Mouse (Mus musculus): ENCODE data around the gene Slc44a4. TPM values are rescaled to one million over a fixed set of nuclear protein-coding genes. Genes with fewer than 3 reads are reported as not detected.
A peak's percentile ranks its signal among the peaks of the same experiment; 100 is the strongest.
"Not testable (repeated sequence)": the region's sequence is repeated elsewhere in the genome, so short reads cannot be mapped to it uniquely, and the experiment has no call there.

Slc44a4 gene
- polyA plus RNA-seq, 1 experiment, result 0.59 TPM

GRCm38 (mm10) chr17:34956340-34956739, 42.1 kb downstream of the Slc44a4 start:
- no peaks in the 10 kb centered on the region for H3K36me3 ChIP-seq (ENCODE audit: control insufficient read depth, insufficient read depth, low read length)
- H3K27me3 ChIP-seq (ENCODE audit: control insufficient read depth, insufficient read depth, low read length), result no peaks in the 10 kb centered on the region; the same call in none of the 2 replicates
- WGBS, result 24% methylated on average over 1 of the region's 1 CpGs
- H3K4me1 ChIP-seq (replicated peaks; ENCODE audit: control insufficient read depth, insufficient read depth, low read length), result peaks cover 8% of the 10 kb centered on the region
- no peak for TF ChIP-seq POLR2A (IDR thresholded peaks at IDR 0.05; ENCODE audit: control insufficient read depth, extremely low read depth, insufficient read depth, low read length, poor library complexity)
- no peak for TF ChIP-seq CTCF (IDR thresholded peaks at IDR 0.05; ENCODE audit: borderline replicate concordance, control insufficient read depth, extremely low read depth, insufficient read depth, low read length, poor library complexity)
- no peak overlapping the region for H3K27ac ChIP-seq (ENCODE audit: control insufficient read depth, insufficient read depth, low read length)
- H3K4me3 ChIP-seq (ENCODE audit: control insufficient read depth, insufficient read depth, low read length), result no peak overlapping the region
- DNase-seq, result no peak

GRCm38 (mm10) chr17:34957291-34957690, 43.0 kb downstream of the Slc44a4 start:
- WGBS, result 18% methylated on average over 38 of the region's 40 CpGs
- H3K27me3 ChIP-seq (ENCODE audit: control insufficient read depth, insufficient read depth, low read length); H3K36me3 ChIP-seq (ENCODE audit: control insufficient read depth, insufficient read depth, low read length); H3K4me1 ChIP-seq (replicated peaks; ENCODE audit: control insufficient read depth, insufficient read depth, low read length); H3K4me3 ChIP-seq (ENCODE audit: control insufficient read depth, insufficient read depth, low read length); H3K27ac ChIP-seq (ENCODE audit: control insufficient read depth, insufficient read depth, low read length); DNase-seq: not testable (repeated sequence)

GRCm38 (mm10) chr17:34957966-34958365, 43.7 kb downstream of the Slc44a4 start:
- H3K4me3 ChIP-seq (ENCODE audit: control insufficient read depth, insufficient read depth, low read length); H3K36me3 ChIP-seq (ENCODE audit: control insufficient read depth, insufficient read depth, low read length); DNase-seq; H3K4me1 ChIP-seq (replicated peaks; ENCODE audit: control insufficient read depth, insufficient read depth, low read length); H3K27ac ChIP-seq (ENCODE audit: control insufficient read depth, insufficient read depth, low read length); H3K27me3 ChIP-seq (ENCODE audit: control insufficient read depth, insufficient read depth, low read length): not testable (repeated sequence)
- WGBS, result 35% methylated on average over 26 of the region's 40 CpGs

- WGBS, result 1% methylated on average over 37 of the region's 47 CpGs
- not testable (repeated sequence) for H3K36me3 ChIP-seq (ENCODE audit: control insufficient read depth, insufficient read depth, low read length); DNase-seq; H3K27me3 ChIP-seq (ENCODE audit: control insufficient read depth, insufficient read depth, low read length); H3K4me1 ChIP-seq (replicated peaks; ENCODE audit: control insufficient read depth, insufficient read depth, low read length); H3K27ac ChIP-seq (ENCODE audit: control insufficient read depth, insufficient read depth, low read length)
- H3K4me3 ChIP-seq (ENCODE audit: control insufficient read depth, insufficient read depth, low read length), result peak overlapping the region; percentile 42
Observed at GRCm38 (mm10) chr17:34958734-34959129, 44.5 kb downstream of the Slc44a4 start.

DNA sequence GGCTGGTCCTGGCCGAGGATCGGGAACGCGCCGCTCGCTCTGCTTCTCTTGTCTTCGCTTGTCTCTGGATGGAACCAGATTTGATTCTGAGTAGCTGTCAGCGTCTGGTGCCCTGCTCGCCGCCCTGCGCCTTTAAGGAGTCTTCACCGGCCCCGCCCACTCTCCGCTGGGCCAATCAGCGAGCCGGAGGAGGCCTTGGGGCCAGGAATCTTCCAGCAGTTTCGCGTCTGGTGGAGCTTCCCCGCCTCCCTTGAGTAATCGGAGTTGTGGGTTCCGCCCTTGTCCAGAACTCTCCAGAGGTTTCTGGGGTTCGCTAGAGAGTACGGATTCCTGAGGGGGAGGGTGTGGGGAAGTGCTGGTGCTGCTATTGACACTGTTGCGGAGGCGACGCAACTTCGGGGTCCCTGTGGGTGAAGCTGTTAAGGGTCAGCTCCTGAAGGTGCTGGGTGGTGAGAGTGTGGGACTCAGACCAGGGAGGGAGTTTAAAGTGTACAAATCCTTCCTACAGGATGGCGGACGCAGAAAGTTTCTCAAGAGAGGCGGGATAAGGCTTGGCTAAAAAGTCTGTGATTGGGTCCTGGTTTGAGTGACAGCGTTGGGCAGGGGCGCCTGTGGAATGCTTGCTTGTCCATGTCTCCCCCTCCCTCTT, 45.0 kb downstream of the Slc44a4 start, which contains the start of gene Hspa1b:
TSS of gene Hspa1b (minus strand) at position 109 of the 649 bp plus-strand sequence.
- not testable (repeated sequence) for H3K36me3 ChIP-seq (ENCODE audit: control insufficient read depth, insufficient read depth, low read length); H3K27me3 ChIP-seq (ENCODE audit: control insufficient read depth, insufficient read depth, low read length); H3K4me1 ChIP-seq (replicated peaks; ENCODE audit: control insufficient read depth, insufficient read depth, low read length)
- H3K27ac ChIP-seq (ENCODE audit: control insufficient read depth, insufficient read depth, low read length), result peak within 1 kb of the TSS; percentile 28; the same call in 1 of the 2 replicates
- peak; percentile 75 for DNase-seq
- under 1% methylated on average over 31 of the region's 32 CpGs for WGBS
- H3K4me3 ChIP-seq (ENCODE audit: control insufficient read depth, insufficient read depth, low read length), result peak within 1 kb of the TSS; percentile 53
- TF ChIP-seq CTCF (IDR thresholded peaks at IDR 0.05; ENCODE audit: borderline replicate concordance, control insufficient read depth, extremely low read depth, insufficient read depth, low read length, poor library complexity), result 0 out of 2 replicates have a peak, but pooled peaks have one; percentile 22

- 17% methylated on average over 12 of the region's 12 CpGs for WGBS
- DNase-seq, result no peak
- no peaks in the 10 kb centered on the region; the same call in none of the 2 replicates for H3K27me3 ChIP-seq (ENCODE audit: control insufficient read depth, insufficient read depth, low read length)
- TF ChIP-seq CTCF (IDR thresholded peaks at IDR 0.05; ENCODE audit: borderline replicate concordance, control insufficient read depth, extremely low read depth, insufficient read depth, low read length, poor library complexity) (no peak), POLR2A (IDR thresholded peaks at IDR 0.05; ENCODE audit: control insufficient read depth, extremely low read depth, insufficient read depth, low read length, poor library complexity) (no peak)
- H3K4me1 ChIP-seq (replicated peaks; ENCODE audit: control insufficient read depth, insufficient read depth, low read length), result peaks cover 3% of the 10 kb centered on the region; the same call in 1 of the 2 replicates
- H3K36me3 ChIP-seq (ENCODE audit: control insufficient read depth, insufficient read depth, low read length), result no peaks in the 10 kb centered on the region
- H3K4me3 ChIP-seq (ENCODE audit: control insufficient read depth, insufficient read depth, low read length), result no peak overlapping the region
- no peak overlapping the region for H3K27ac ChIP-seq (ENCODE audit: control insufficient read depth, insufficient read depth, low read length)
Observed at GRCm38 (mm10) chr17:34959881-34960515, 45.7 kb downstream of the Slc44a4 start.

GRCm38 (mm10) chr17:34960702-34961493, 46.6 kb downstream of the Slc44a4 start:
- no peaks in the 10 kb centered on the region; the same call in none of the 2 replicates for H3K27me3 ChIP-seq (ENCODE audit: control insufficient read depth, insufficient read depth, low read length)
- peaks cover 3% of the 10 kb centered on the region; the same call in 1 of the 2 replicates for H3K4me1 ChIP-seq (replicated peaks; ENCODE audit: control insufficient read depth, insufficient read depth, low read length)

More at GRCm38 (mm10) chr17:34960702-34961493, 46.6 kb downstream of the Slc44a4 start:
- H3K36me3 ChIP-seq (ENCODE audit: control insufficient read depth, insufficient read depth, low read length), result no peaks in the 10 kb centered on the region
- TF ChIP-seq POLR2A (IDR thresholded peaks at IDR 0.05; ENCODE audit: control insufficient read depth, extremely low read depth, insufficient read depth, low read length, poor library complexity) (no peak), CTCF (IDR thresholded peaks at IDR 0.05; ENCODE audit: borderline replicate concordance, control insufficient read depth, extremely low read depth, insufficient read depth, low read length, poor library complexity) (no peak)
- no peak for DNase-seq
- H3K4me3 ChIP-seq (ENCODE audit: control insufficient read depth, insufficient read depth, low read length), result no peak overlapping the region
- H3K27ac ChIP-seq (ENCODE audit: control insufficient read depth, insufficient read depth, low read length), result no peak overlapping the region
